Mouse (Mus musculus) layer of hippocampus, adult 9-11 months (tissue): ENCODE measurements at regions not wholly inside any gene's neighbourhood (a gene's known extent, or its start where the extent isn't known, plus 50 kb on each side); places are given as distances from the start of the nearest gene placed in this dataset.
A peak's percentile ranks its signal among the peaks of the same experiment; 100 is the strongest.
"Not testable (repeated sequence)": the region's sequence is repeated elsewhere in the genome, so short reads cannot be mapped to it uniquely, and the experiment has no call there.

Experiments
- DNase-seq: peaks from one replicate; pipeline ENCODE4 v3.0.0; 2022

DNA sequence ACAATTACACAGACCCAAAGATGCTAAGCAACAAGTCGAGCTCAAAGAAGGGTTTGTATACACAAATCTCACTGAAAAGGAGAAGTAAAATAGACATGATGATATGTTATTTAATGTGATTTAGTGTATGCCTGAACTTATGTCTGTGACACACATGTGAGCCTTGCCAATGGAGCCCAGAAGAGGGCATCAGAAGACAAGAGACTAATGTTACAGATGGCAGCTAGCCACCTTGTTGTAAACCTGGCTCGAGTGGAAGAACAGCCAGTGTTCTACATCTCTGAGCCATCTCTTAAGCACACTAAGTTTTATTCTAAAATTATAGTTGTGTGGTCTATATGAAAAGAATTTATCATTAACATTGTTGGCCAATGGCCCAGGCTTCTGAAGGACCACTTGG, 943.7 kb upstream of the Prmt6 start:
- DNase-seq, result no peak

DNA sequence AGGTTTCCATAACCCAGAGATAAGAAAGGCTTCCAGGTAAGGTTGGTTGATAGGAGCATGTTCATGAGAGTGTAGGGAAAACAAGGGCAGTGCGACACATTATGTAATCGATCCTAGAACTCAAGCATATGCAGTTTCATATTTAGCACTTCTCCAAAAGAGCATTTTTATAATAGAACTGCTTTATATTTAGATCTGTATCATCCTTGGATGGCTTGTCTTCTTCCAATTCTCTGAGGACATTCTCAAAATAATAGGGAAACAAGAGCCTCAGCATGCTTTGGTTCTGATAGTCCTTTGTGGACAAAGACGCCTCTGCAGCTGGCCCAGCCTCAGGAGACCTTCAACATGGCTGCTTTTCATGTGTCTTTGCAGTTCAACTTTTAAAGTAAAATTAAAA, 915.9 kb upstream of the Prmt6 start:
- DNase-seq, result no peak

DNA sequence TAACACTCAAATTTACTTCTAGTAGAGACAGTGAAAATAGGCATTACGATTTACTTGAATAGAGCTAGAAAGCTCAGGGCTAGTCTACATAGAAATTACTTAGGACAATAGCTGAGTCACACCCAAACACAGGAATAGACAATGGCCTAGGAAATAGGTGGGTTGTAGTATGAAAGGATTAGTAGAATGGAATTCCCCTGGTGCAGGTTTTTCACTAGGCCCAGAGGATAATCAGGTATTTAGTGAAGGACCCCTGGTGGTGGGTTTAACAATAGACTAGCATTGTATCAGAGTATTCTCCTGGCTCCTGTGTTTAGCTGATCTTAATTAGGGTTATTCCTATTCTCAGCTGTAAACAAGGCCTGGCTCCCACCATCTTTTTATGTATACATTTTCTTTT, 890.4 kb upstream of the Prmt6 start:
- DNase-seq, result not testable (repeated sequence)

DNA sequence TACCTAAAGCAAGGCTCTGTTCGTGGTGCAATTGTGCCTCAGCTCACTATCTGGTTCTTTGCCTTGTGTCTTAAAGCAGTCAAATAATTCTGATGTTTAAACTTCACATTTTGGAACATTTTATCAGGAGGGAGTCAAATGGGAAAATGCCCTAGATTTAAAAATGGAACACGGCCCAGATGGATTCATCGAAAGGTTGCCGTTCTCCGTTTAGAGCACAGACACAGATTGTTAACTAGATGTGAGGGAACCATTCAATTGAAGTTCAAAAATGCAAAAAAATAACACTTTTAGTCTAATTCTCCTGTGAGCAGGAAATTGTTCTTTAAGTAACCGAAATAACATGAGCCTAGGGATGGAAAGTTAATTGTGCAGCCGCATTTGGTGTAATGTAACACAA, 858.2 kb upstream of the Prmt6 start:
- peak; percentile 59 for DNase-seq

DNA sequence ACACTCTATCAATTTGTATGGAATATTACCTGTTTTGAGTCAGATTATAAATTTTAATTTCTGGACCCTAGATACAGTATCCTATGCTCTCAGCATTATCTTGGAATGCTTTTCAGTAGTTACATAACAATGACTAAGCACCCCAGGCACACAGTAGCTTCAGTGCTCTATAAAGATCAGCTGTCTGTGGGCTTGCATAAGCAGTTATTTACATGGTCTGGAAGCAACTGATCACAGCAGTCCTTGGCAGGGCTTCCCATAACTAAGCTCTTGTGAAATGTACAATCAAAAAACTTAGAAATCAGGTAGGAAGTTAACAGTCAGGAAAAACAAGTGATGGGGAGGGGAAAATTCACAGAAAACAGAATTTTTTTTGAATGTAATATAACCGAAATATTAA, 851.8 kb upstream of the Prmt6 start:
- peak; percentile 75 for DNase-seq

DNA sequence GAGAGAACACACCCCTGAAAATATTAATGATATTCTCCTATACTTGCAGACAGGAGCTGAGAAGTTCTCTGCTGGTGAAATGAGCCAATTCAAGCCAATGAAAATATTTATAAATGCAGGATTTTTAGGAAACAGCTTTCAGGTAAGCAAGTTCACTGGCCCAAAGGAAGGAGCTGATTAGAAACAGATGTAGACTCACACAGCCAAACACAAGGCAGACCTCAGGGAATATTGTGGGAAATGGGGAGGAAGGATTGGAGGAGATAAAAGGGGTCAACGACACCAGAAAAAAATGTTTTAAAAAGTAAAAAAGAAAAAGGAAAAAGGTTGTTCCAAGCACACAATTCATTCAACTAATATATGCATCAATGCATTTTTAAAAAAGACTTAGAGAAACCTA, 823.5 kb upstream of the Prmt6 start:
- no peak for DNase-seq

DNA sequence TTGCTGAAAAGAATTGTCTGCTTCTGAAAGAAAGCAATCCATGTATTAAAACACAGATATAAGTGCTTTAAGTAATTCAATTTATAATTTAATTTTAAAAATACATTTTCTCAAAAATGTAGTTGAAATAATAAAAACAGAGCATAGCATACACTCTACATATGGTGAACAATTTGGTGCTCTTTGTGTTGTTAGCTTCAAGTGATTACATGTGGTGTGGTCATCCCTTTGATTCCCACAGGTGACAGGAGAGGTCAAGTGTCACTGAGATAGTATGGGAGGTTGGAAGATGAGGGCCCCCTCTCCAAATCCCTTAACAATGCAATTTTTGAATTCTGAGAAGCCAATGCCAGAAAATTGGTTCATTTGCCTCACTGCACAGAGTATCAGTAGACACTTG, 819.5 kb upstream of the Prmt6 start:
- no peak for DNase-seq

DNA sequence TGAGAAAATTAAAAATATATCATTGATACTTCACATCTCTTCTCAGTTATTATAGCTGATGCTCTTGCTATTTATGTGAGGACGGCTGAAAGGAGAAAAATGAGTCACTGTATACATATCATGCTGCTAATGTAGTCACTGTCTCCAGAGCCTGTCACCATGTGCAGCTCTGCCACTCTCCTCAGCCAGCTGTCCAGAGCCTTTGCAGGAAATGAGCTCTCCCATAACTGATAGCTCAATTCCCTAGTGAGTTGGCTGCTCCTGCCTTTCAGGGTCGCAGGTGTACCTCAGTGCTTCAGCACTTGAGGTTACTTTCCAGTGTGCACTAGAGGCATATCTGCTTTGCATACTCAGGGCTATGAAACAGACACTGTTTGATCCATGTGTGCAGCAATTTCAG, 819.0 kb upstream of the Prmt6 start:
- DNase-seq, result peak; percentile 3

DNA sequence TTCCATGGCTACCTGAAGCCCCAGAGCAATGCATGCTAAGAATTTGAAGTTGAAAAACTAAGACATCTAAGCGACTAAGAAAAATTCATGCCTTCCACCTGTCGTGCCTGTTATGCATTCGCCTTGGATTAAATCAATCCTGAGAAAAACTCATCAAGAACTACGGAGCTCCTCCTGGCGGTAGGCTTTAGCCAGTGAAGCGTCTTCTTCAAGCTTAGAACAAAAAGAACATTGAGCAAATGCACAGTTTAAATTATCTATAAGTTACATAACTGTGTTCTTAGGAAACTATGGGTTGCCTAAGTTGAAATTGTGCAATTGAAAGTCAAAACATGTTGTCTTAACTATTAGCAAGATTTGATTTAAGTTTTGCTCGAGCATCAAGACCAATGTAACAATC, 818.4 kb upstream of the Prmt6 start:
- DNase-seq, result peak; percentile 29

DNA sequence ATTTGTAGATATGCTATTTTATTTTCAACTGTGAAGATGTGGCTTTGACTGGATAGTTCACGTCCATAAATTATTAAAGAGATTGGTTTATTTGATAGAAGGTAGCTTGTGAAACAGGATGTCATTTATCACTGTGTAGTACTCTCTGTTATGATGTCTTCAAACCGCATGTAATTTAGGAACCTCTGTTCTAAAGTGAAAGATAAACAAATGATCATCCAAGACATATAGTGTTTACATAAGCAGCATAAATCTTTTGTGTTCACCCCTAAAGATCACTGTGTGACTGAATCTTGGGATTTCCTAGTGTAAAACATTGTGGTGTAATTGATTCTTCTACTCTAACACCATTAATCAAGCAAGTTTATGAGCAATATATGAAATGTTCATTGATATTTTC, 798.8 kb upstream of the Prmt6 start:
- no peak for DNase-seq
